Mouse (Mus musculus) ES-Bruce4 (cell line): ENCODE results near the gene Ecsit. TPM values are rescaled to one million over a fixed set of nuclear protein-coding genes. Genes with fewer than 3 reads are reported as not detected.

Experiments used
- H3K27ac ChIP-seq: 2 replicates; pipeline ENCODE4 v1.5.1; 2012; ENCODE audit warnings: low read length, inconsistent platforms; ENCODE audit not compliant: insufficient read depth
- H3K27me3 ChIP-seq: 2 replicates; pipeline ENCODE4 v1.6.1; 2012; ENCODE audit warnings: mild to moderate bottlenecking, low read length, inconsistent platforms; ENCODE audit not compliant: control insufficient read depth, poor library complexity, insufficient read depth, severe bottlenecking
- H3K36me3 ChIP-seq: 2 replicates; pipeline ENCODE4 v1.6.1; 2012; ENCODE audit warnings: inconsistent platforms, mild to moderate bottlenecking, low read length, moderate library complexity; ENCODE audit not compliant: control insufficient read depth, poor library complexity, insufficient read depth, severe bottlenecking
- H3K4me1 ChIP-seq: one replicate; pipeline ENCODE4 v1.8.1; 2011; ENCODE audit warnings: low read length; ENCODE audit not compliant: control insufficient read depth, insufficient read depth
- H3K4me3 ChIP-seq: 2 replicates; pipeline ENCODE4 v1.5.1; 2011; ENCODE audit warnings: low read depth, mild to moderate bottlenecking, low read length
- H3K9ac ChIP-seq: 2 replicates; pipeline ENCODE4 v1.6.1; 2012; ENCODE audit warnings: low read depth, mild to moderate bottlenecking, inconsistent platforms; ENCODE audit not compliant: poor library complexity, severe bottlenecking
- H3K9me3 ChIP-seq: replicated peaks from 2 replicates; pipeline ENCODE4 v1.6.1; 2012; ENCODE audit warnings: mild to moderate bottlenecking, low read length, inconsistent platforms; ENCODE audit not compliant: control insufficient read depth, poor library complexity, insufficient read depth, severe bottlenecking
- CTCF ChIP-seq: IDR thresholded peaks from one replicate; pipeline ENCODE4 v1.8.1; 2011; ENCODE audit warnings: low read depth, low read length
- EP300 ChIP-seq: IDR thresholded peaks from 2 replicates; pipeline ENCODE4 v1.6.1; 2011; ENCODE audit warnings: low read depth, low read length; ENCODE audit not compliant: insufficient read depth
- POLR2A ChIP-seq: IDR thresholded peaks from one replicate; pipeline ENCODE4 v1.8.1; 2011; ENCODE audit warnings: low read length; ENCODE audit not compliant: insufficient read depth
- polyA plus RNA-seq: library from polyadenylated mRNA; stranded (reverse); fragments of >200 nt; gene quantifications from 2 replicates; pipeline ENCODE4 v1.2.4, GENCODE M21; 2011; ENCODE audit warnings: low read depth; ENCODE audit not compliant: missing spikeins, insufficient read depth, insufficient read length

Gene Ecsit
- polyA plus RNA-seq, 1 experiment = 21.9 TPM

DNA sequence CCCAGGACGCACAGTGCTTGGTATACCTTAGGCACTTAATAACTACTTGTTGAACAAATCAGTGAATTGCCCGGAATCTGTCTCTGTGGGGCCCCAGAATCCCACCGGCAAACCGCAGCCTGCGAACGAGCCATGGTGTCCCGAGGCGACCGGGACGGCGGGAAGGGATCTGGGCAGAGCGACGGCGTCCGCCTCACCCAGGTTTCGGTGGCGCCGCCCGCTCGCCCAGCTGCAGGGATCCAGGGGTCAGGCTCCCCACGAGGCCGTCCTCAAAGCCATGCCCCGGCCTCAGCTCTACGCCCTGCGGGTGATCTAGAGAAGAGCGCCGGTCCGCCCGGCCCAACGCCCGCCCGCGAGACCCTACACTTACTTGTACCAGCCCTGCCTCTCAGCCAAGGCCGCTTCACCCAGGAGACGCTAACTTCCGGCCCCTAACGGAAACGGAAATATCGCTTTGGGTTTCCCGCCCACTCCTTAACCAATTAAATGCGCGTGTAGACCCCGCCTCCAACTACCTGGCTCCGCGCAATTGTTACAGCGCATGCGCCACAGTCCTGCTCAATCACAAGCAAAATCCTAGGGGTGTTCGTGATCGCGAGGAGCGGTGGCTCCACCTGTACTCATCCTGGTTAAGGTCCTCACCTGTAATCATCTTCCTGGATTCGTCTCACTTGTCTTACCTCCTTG is 31.6 kb upstream of the Ecsit start, which contains the start of gene Elof1:
Gene Elof1 (minus strand): TSS at position 433 of the 687 bp plus-strand sequence.
- H3K27ac ChIP-seq = peak within 1 kb of the TSS; percentile 52; the same call in 1 of the 2 replicates
- no peaks in the 10 kb centered on the region for H3K4me1 ChIP-seq
- H3K36me3 ChIP-seq = peaks cover 13% of the 10 kb centered on the region
- H3K27me3 ChIP-seq = no peaks in the 10 kb centered on the region
- peak within 1 kb of the TSS; percentile 89 for H3K4me3 ChIP-seq
- TF ChIP-seq EP300 (peak; percentile 51; the same call in 1 of the 2 replicates), CTCF (no peak), POLR2A (peak; percentile 97)
- H3K9ac ChIP-seq = peak within 1 kb of the TSS; percentile 86
- H3K9me3 ChIP-seq = no peaks in the 10 kb centered on the region

DNA sequence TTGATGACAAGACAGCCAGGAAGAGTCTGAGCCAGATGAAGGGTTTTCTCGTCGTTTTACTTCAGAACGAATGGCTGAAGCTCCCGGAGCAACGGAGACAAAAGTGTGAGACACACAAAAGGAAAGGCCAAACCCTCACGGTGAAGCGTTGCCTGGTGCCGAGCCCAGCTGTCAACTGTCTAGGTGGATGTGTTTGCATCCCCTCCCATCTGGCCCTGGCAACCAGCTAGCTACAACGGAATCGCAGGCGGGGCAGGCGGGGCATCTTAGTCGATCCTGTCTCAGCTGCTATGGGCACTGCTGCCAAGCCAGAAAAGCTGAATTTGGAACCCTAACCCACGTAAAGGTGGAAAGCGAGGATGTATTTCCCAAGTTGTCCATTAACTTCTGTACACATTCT is 30.8 kb upstream of the Ecsit start:
- H3K4me1 ChIP-seq = no peaks in the 10 kb centered on the region
- peak overlapping the region; percentile 86 for H3K9ac ChIP-seq
- peaks cover 13% of the 10 kb centered on the region for H3K36me3 ChIP-seq
- H3K9me3 ChIP-seq = no peaks in the 10 kb centered on the region
- no peaks in the 10 kb centered on the region for H3K27me3 ChIP-seq
- peak overlapping the region; percentile 77 for H3K4me3 ChIP-seq
- no peak overlapping the region for H3K27ac ChIP-seq
- TF ChIP-seq EP300 = no peak

DNA sequence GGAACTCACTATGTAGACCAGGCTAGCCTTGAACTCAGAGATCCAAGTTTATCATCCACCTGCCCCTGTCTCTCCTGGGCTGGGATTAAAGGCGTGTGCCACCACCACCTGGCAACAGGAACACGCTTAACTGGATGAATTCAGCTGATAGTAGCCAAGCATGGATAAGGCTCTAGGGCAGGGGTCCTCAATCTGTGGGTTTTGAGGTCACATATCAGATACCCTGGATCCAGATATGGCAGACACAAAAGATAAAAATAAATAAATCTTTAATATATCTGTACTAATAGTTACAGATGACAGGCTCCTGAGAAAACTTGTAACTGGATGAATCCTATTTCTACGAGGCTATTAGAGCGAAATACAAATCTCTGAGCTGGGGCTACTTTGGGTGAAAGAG is 30.4 kb upstream of the Ecsit start:
- Histone ChIP-seq H3K9me3 (no peaks in the 10 kb centered on the region), H3K9ac (no peak overlapping the region), H3K27ac (no peak overlapping the region), H3K4me3 (no peak overlapping the region), H3K4me1 (no peaks in the 10 kb centered on the region), H3K27me3 (no peaks in the 10 kb centered on the region), H3K36me3 (peaks cover 13% of the 10 kb centered on the region)
- TF ChIP-seq CTCF (no peak), EP300 (no peak), POLR2A (no peak)

DNA sequence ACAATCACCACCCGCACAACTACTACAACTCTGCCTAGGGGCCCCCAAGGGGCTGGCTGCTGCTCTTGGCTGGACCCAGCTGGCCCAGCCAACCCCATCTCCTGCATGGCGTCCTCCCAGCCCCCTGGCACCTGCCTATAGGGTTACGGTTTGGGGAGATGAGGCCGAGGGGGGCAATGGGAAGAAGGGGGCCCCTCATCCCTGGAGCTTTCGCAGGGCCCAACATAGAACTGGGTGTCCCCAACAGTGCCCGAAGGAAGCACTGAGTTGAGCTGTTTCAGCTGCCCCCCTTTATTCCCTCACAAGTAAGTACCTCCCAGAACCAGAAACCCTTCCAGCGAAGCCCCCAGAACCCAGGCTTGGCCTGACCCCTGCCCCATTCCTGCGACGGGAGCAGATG is 23.0 kb upstream of the Ecsit start:
- H3K27me3 ChIP-seq = no peaks in the 10 kb centered on the region
- TF ChIP-seq EP300 (no peak), CTCF (no peak), POLR2A (no peak)
- H3K9me3 ChIP-seq = no peaks in the 10 kb centered on the region
- no peak overlapping the region for H3K9ac ChIP-seq
- H3K36me3 ChIP-seq = peaks cover 9% of the 10 kb centered on the region
- H3K4me1 ChIP-seq = no peaks in the 10 kb centered on the region
- H3K4me3 ChIP-seq = no peak overlapping the region
- H3K27ac ChIP-seq = no peak overlapping the region

DNA sequence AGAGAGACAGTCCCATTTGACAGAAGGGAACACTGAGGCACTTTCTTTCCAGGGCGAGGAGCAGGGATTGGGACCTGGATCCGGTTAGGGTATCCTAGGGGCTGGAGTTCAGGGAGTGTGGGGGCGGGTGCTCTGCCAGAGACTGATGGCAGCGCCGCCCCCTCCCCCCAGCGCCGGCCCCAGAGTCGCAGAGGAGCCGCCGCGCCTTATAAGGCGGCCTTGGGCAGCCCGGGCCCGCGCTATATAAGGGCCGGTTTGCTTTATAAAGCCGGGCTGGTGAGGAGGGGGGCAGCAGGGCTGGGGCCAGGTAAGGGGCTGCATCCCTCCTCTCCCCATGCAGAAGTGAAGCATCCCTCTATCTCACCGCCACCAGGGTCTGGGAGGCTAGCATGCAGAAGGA is 14.7 kb upstream of the Ecsit start:
- H3K4me1 ChIP-seq = no peaks in the 10 kb centered on the region
- H3K27ac ChIP-seq = no peak overlapping the region
- no peaks in the 10 kb centered on the region for H3K36me3 ChIP-seq
- no peaks in the 10 kb centered on the region for H3K9me3 ChIP-seq
- no peaks in the 10 kb centered on the region; the same call in 1 of the 2 replicates for H3K27me3 ChIP-seq
- TF ChIP-seq POLR2A (no peak), EP300 (no peak), CTCF (no peak)
- H3K4me3 ChIP-seq = peak overlapping the region; percentile 35
- H3K9ac ChIP-seq = peak overlapping the region; percentile 24; the same call in 1 of the 2 replicates

DNA sequence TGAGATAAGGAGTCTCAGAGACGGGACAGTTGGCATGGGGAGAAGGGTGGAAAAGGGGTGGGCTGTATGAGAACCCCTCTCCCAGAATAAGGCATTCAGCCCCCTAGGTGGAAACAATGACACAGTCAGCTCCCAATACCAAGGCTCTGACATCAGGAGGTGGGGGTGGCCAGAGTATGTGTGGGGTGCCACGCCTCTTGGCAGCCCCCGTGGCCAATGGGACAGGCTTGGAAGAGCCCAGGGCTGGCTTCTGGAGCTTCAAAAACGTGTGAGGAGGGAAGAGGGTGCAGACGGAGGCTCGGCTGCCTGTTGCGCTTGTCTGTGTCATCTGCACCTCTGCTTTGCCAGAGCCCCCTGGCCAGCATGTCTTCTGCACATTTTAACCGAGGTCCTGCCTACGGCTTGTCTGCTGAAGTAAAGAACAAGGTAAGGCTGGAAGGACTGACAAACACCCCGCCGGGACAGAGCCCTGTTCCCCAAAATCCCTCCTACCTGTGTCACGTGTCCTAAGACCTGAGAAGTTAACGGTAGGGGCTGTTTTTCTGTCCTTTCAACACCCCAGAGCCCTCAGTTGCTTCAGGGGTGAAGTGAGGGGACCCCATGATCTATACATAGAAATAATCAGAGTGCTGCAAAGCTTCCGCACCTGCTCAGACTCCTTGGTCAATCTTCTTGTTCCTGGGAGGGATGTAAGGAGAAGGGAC is 13.9 kb upstream of the Ecsit start, which contains the start of gene Cnn1:
Gene Cnn1 (plus strand): TSS at position 224 of the 704 bp plus-strand sequence.
- Histone ChIP-seq H3K27ac (no peak within 1 kb of the TSS), H3K4me1 (no peaks in the 10 kb centered on the region), H3K9me3 (no peaks in the 10 kb centered on the region), H3K27me3 (no peaks in the 10 kb centered on the region; the same call in 1 of the 2 replicates), H3K4me3 (peak within 1 kb of the TSS; percentile 35), H3K9ac (peak within 1 kb of the TSS; percentile 24; the same call in 1 of the 2 replicates), H3K36me3 (no peaks in the 10 kb centered on the region)
- TF ChIP-seq EP300 = no peak
- TF ChIP-seq CTCF = no peak
- TF ChIP-seq POLR2A = no peak
